Mouse (Mus musculus) cerebellum, postnatal 25 days (tissue): ENCODE measurements around the gene Tnfaip2.

Source experiments
- DNase-seq, 2 experiments: peaks; one replicate each; pipeline ENCODE4 v3.0.0; 2021; ENCODE audit warnings: mixed read lengths in 2 of 2

Gene Tnfaip2

GRCm38 (mm10) chr12:111442309-111443010 lies at the start of gene Tnfaip2:
Gene Tnfaip2 (plus strand): TSS chr12:111442469.
- peak in 1 of 2 experiments; percentile 34 for DNase-seq

DNA sequence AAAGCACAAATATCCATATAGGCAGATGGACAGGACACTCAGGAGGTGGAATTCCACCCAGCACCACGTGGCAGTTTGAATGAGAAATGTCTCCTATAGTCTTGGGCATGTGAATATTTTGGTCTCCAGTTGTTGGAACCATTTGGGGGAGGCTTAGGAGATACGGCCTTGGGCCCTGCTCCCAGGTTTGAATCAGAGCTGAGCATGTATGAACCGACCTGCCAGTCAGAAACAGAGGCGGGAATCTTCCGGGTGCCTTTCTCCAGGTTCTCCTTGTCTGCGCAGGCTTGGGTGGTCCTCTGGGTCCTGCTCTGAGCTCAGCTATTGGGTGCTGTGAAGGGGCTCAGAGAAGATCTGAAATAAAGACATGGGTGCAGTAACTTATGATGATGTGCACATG lies 48.3 kb upstream of the Tnfaip2 start:
- DNase-seq = no peak

GRCm38 (mm10) chr12:111396997-111397396 lies 45.3 kb upstream of the Tnfaip2 start:
- DNase-seq = no peak

GRCm38 (mm10) chr12:111401454-111402184 lies 40.6 kb upstream of the Tnfaip2 start:
- DNase-seq = peak; percentile 84 to 88

DNA sequence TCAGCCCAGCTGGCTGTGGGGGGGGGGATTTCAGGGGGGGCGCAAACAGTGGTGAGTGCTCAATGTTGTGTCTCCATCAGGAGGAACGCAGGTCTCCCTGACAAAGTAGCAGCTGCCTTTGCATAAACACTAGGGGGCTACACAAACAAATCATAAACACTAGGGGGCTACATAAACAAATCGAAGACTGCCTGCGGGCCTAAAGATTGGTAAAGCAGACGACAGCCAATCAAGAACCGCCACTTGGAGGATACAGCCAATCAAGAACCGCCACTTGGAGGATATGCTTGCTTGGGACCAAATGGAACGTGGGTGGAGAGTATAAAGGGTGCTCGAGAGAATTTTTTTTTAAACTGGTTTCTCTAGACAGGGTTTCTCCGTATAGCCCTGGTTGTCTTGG lies 37.4 kb upstream of the Tnfaip2 start:
- DNase-seq = no peak

- peak in 1 of 2 experiments; percentile 44 for DNase-seq
These were observed 35.6 kb upstream of the Tnfaip2 start, which contains the start of gene Lbhd2 for GRCm38 (mm10) chr12:111406622-111407021. Gene Lbhd2 (plus strand): TSS chr12:111406809.

GRCm38 (mm10) chr12:111409583-111409982 lies 32.7 kb upstream of the Tnfaip2 start:
- DNase-seq = peak; percentile 53 to 65

DNA sequence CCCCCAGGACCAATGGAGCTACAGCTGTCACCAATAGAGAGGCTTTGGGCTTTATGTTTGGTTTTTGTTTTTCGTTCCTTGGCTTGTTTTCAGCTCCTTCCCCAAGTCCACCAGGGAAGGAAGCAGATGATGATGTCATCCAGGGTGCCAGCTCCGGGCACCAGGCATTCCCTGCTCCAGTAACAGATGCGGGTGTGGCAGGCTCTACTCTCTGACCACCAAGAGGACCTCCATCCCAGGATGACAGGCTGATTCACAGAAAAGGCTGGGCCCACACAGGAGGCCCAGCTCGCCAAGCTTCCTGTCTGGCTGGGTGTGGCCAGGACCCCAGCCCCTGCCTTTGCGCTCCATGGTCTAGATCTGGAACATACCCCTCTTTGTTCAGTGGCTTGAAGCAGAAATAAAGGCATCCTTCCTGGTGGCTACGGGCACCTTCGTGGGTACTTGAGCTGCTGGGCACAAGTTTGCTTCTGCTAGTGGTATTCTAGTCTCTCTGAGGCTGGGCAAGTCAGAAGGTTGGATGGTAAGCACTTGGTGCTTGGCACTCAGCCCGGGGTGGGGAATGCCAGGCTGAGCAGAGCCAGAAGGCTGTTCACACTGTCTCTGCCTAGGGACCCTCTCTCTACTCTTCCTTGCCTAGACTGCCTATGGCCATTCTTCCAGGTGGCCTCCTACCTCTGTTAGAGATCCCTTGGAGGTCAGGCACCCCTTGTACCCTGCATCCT lies 30.5 kb upstream of the Tnfaip2 start:
- DNase-seq = peak in 1 of 2 experiments; percentile 34

- DNase-seq = no peak
These were observed 29.5 kb upstream of the Tnfaip2 start for GRCm38 (mm10) chr12:111412581-111413284.

GRCm38 (mm10) chr12:111413300-111413699 lies 29.0 kb upstream of the Tnfaip2 start:
- DNase-seq = peak; percentile 92 to 94

- peak in 1 of 2 experiments; percentile 33 for DNase-seq
These were observed 25.1 kb upstream of the Tnfaip2 start, which contains the start of gene Exoc3l4 for GRCm38 (mm10) chr12:111416921-111417779. Gene Exoc3l4 (plus strand): TSS chr12:111417017.

GRCm38 (mm10) chr12:111419918-111420317 lies 22.4 kb upstream of the Tnfaip2 start:
- DNase-seq = no peak

DNA sequence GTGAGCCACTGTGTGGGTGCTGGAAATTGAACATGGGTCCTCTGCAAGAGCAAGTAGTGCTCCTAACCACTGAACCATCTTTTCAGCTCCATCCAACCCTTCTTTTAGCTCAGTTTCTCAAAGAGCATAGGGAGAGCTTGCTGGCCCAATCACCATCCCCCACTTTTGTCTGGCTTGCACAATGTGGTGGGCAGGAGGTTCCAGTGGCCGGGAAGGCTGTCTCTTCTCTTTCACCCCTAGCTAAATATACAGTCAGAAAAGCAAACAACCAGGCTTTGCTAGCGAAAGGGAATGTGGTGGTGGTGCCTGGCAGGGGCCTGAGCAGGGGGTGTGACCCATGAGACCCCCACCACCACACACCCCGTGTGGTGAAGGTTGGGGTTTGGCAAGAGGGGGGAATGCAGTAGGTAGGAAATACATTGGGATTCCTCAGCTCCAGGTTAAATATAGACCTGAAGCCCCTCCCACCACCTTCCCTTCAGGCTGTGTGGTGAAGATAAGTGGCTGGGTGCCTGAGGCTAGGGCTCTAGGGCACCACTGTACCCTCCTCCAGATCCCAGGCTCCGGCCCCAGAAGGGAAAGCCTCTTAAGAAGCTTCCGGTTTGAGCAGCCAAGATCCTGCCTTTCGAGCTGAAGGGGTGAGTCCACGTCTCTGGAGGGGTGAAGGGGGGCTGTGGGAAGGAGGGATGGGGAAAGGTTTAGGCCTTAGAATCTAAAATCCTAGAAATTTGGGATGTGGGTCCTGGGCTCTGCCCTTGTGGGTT lies 21.1 kb upstream of the Tnfaip2 start:
- DNase-seq = no peak

- no peak for DNase-seq
These were observed 19.4 kb upstream of the Tnfaip2 start for GRCm38 (mm10) chr12:111422852-111423251.

- no peak for DNase-seq
These were observed 18.6 kb upstream of the Tnfaip2 start for GRCm38 (mm10) chr12:111423570-111424129.

DNA sequence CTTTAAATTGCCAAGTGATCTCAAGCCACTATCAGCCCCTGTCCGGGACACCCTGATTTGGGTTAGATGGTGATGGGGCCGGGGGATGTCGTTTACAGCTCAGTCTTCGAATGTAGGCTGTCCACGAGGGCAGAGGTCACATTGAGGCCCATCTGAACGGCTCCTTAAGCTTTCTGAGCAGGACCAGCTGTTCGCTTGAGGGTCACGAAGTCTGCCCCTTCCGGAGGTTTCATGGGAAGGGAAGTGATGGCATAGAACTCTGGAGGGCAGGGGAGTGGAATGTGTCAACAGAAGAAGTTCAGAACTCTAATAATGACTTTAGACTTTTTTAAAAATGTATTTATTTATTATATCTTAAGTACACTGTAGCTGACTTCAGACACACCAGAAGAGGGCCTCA lies 17.7 kb upstream of the Tnfaip2 start:
- DNase-seq = no peak

DNA sequence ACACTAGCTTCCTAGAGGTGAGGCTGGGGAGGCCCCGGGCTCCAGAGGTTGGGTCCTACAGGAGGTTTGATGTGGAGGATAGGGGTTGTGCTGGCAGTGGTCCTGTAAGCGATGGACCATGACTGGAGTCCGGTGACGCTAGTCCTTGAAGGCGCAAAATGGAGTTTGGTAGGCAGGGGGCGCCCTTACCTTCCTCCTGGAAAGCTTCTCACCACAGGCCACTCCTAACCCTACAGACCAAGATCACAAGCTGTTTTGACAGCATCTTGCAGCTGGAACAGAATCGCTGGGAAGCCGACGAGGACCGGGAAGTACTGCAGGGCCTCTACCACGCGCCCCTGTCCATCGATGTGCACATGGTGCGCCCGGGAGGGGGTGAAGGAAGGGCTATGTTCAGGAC lies 17.0 kb upstream of the Tnfaip2 start:
- DNase-seq = peak; percentile 85 to 90

DNA sequence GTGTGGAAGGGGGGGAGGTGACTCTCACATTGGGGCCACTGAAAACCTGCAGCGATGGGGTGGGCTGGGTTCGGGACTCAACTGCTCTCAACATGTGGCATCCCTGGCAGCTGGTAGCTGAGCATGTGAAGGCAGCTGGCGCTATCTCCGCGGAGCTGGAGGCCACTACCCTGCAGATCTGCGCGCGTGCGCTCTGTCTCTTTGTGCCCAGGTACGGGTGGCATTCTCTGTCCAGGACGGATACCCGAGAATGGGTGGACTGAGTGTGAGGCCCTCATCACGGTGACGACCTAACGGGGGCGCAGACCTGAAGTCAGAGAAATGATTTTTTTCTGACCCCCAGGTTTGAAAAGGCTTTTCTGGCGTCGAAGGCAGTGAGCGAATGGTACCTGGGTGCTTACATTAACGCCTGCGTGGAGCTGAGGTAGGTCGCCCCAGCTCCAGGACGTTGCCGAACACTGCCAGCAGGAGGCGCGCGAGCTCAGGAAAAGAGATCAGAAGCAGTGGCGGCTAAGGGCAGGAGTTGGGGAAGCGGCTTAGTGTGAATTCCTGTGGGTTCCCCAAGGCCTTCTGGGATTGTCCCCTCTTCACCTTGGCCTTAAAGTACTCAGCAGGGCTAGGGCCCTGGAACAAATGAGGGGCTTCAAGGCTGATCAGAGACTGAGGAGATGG lies 16.3 kb upstream of the Tnfaip2 start:
- peak; percentile 96 to 97 for DNase-seq

DNA sequence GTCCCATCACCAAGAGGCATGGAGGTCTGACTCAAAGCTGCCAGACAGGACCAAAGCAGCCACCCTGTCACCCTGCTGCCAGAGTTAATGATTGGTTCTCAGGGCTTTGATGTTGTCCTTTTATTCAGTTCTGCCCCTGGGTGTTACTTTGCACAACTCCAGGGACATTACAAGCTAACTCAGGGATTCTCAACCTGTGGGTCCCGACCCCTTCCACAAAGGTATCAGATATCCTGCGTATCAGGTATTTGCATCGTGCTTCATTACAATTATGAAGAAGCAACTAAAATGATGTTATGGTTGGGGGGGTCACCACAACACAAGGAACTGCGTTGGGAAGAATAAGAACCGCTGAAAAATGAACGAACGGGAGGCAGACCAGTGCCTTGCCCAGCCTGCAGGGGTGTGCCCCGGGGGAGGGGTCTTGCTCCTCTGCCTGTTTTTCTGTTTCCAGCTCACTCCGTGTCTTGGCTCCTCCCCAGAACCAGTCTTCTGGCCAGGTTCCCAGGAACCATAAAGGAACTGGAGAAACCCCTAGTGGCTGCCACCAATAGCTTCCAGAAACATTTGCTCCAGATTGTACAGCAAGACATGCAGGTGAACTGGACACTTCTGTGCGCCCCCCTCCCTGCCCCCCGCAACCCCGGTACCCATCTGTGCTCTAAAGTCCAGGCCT lies 14.7 kb upstream of the Tnfaip2 start:
- DNase-seq = no peak
